Mouse (Mus musculus) midbrain, embryonic 12.5 days (tissue): ENCODE measurements around the gene Zfp661. TPM values are rescaled to one million over a fixed set of nuclear protein-coding genes. Genes with fewer than 3 reads are reported as not detected.

Source experiments
- ATAC-seq: fragments of 200-750 bp; cut with Nextera tagmentation; 2 replicates; pipeline ENCODE4 v1.8.0; 2017; ENCODE audit warnings: low read depth, moderate TSS enrichment, moderate library complexity; ENCODE audit not compliant: low FRiP score
- H3K27ac ChIP-seq: fragments of 300-500 bp; sonication (generic); replicated peaks from 2 replicates; pipeline ENCODE4 v1.5.1; 2016; ENCODE audit warnings: mild to moderate bottlenecking
- H3K27me3 ChIP-seq: fragments of 300-500 bp; sonication (generic); 2 replicates; pipeline ENCODE4 v1.6.1; 2016; ENCODE audit warnings: mild to moderate bottlenecking
- H3K36me3 ChIP-seq: fragments of 300-500 bp; sonication (generic); 2 replicates; pipeline ENCODE4 v1.6.1; 2016
- H3K4me1 ChIP-seq: fragments of 300-500 bp; sonication (generic); 2 replicates; pipeline ENCODE4 v1.6.1; 2016
- H3K4me2 ChIP-seq: fragments of 300-500 bp; sonication (generic); replicated peaks from 2 replicates; pipeline ENCODE4 v1.6.1; 2016; ENCODE audit warnings: mild to moderate bottlenecking, moderate library complexity
- H3K4me3 ChIP-seq: fragments of 300-500 bp; sonication (generic); 2 replicates; pipeline ENCODE4 v1.5.1; 2016; ENCODE audit warnings: mild to moderate bottlenecking
- H3K9ac ChIP-seq: fragments of 300-500 bp; sonication (generic); replicated peaks from 2 replicates; pipeline ENCODE4 v1.6.1; 2016; ENCODE audit warnings: mild to moderate bottlenecking, moderate library complexity
- H3K9me3 ChIP-seq: fragments of 300-500 bp; sonication (generic); 2 replicates; pipeline ENCODE4 v1.6.1; 2016; ENCODE audit warnings: mild to moderate bottlenecking
- WGBS: fragments of 180-500 bp; shearing (Covaris S2); methylation state at CpG from one replicate; pipeline ENCODE4 v1.1.7; 2016; 5-methylcytosine and 5-hydroxymethylcytosine counted together
- polyA plus RNA-seq: library from polyadenylated mRNA; unstranded; fragments of >200 nt; fragmentation: Nextera tagmentation; extraction: Ambion mirVana; gene quantifications from 2 replicates; pipeline ENCODE4 v1.2.1, GENCODE M21; 2016

The Zfp661 gene
- 9.4 TPM in 2 replicates for polyA plus RNA-seq

GRCm38 (mm10) chr2:127586694-127587513, at the start of gene Zfp661, which contains the start of gene Mrps5:
Gene Zfp661 (minus strand): TSS chr2:127587094.
Gene Mrps5 (plus strand): TSS chr2:127587222.
- 5% methylated on average over 39 of the region's 39 CpGs for WGBS
- Histone ChIP-seq H3K27ac (peak within 1 kb of the TSS; percentile 90), H3K9ac (peak within 1 kb of the TSS; percentile 77), H3K27me3 (peaks cover 4% of the 10 kb centered on the region; the same call in 1 of the 2 replicates), H3K9me3 (no peaks in the 10 kb centered on the region), H3K4me2 (peak within 1 kb of the TSS; percentile 69), H3K36me3 (peaks cover 12% of the 10 kb centered on the region), H3K4me3 (peak within 1 kb of the TSS; percentile 89), H3K4me1 (peaks cover 32% of the 10 kb centered on the region)
- peak; percentile 88 for ATAC-seq

DNA sequence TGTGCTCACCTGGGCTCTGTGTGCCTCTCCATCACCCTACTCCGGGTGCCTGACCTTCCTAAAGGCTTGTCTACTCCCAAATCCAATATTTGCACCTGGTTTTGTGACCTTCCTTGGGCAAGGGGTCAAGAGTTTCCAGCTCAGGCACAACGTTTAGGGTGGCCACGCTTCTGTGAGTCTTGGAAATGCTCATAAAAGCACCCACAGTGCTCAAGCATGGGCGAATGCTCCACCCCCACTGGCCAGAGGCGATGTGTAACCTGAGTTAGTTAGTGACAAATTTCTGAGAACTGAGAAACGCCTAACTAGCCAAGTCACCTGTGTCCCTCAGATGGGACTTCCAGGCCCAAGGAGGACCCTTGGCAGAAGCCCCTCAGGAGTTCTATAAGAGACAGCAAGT, 48.7 kb upstream of the Zfp661 start:
- no peak overlapping the region for H3K9ac ChIP-seq
- no peaks in the 10 kb centered on the region for H3K4me1 ChIP-seq
- no peaks in the 10 kb centered on the region for H3K36me3 ChIP-seq
- H3K9me3 ChIP-seq = no peaks in the 10 kb centered on the region
- whole genome bisulfite sequencing = 80% methylated on average over 6 of the region's 6 CpGs
- no peak for ATAC-seq
- H3K4me3 ChIP-seq = no peak overlapping the region
- H3K27me3 ChIP-seq = no peaks in the 10 kb centered on the region
- H3K4me2 ChIP-seq = no peak overlapping the region
- H3K27ac ChIP-seq = no peak overlapping the region

DNA sequence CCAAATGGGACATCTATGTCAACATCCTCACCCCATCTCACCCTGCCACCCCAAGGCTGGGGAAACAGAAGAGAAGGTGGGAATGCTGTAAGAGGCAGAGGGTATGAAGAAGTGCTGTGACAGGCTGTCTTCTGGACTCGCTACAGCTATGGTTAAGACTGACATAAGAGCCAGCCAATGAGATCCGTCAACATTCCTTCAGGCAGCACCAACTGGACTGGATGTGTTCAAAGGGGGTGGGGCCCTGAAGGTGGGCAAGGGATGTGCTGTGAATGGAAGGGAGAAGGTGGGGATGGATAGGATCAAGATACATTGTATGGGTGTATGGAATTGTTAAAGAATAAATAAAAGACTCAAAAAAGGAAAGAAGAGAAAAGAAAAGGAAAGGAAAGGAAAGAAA, 45.7 kb upstream of the Zfp661 start:
- no peaks in the 10 kb centered on the region for H3K36me3 ChIP-seq
- no peak overlapping the region for H3K27ac ChIP-seq
- no peak overlapping the region for H3K9ac ChIP-seq
- H3K4me2 ChIP-seq = no peak overlapping the region
- H3K27me3 ChIP-seq = no peaks in the 10 kb centered on the region
- H3K4me3 ChIP-seq = no peak overlapping the region
- H3K9me3 ChIP-seq = no peaks in the 10 kb centered on the region
- no peaks in the 10 kb centered on the region for H3K4me1 ChIP-seq
- no peak for ATAC-seq
- 63% methylated on average over 2 of the region's 2 CpGs for WGBS

DNA sequence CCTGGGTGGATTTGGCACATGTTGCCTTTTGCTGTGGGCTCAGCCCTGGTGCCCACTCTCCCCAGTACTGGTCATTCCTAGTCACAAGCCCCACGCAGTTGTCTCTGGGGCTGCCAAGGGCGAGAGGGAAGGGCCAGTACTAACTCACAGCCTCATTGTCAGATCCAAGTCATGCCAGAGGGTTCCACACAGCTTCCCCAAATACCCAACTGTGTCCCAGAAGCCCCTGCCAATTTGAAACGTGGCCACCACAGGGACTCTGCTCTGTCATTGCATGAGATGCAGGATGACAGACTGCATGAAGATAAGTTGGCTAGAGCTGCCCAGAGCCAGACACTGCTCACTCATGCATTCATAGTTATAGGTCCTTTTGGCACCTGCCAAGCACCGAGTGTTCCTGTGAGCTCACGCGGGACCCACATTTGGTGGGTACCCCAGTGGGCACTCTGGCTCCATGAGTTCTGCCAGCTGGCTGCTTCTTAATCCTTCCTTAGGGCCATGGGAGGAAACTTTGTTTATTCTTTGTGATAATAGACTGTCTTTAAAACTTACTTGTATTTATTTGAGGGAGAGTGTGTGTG, 41.2 kb upstream of the Zfp661 start:
- Histone ChIP-seq H3K4me1 (no peaks in the 10 kb centered on the region), H3K9me3 (no peaks in the 10 kb centered on the region), H3K9ac (no peak overlapping the region), H3K4me2 (no peak overlapping the region), H3K36me3 (no peaks in the 10 kb centered on the region), H3K27ac (no peak overlapping the region), H3K27me3 (no peaks in the 10 kb centered on the region), H3K4me3 (no peak overlapping the region)
- 77% methylated on average over 6 of the region's 6 CpGs for WGBS
- no peak for ATAC-seq

- Histone ChIP-seq H3K36me3 (no peaks in the 10 kb centered on the region), H3K4me2 (no peak overlapping the region), H3K9me3 (no peaks in the 10 kb centered on the region), H3K27ac (no peak overlapping the region), H3K4me3 (no peak overlapping the region), H3K4me1 (no peaks in the 10 kb centered on the region), H3K27me3 (no peaks in the 10 kb centered on the region), H3K9ac (no peak overlapping the region)
- no peak for ATAC-seq
- 58% methylated on average over 6 of the region's 6 CpGs for WGBS
These were observed 40.5 kb upstream of the Zfp661 start for GRCm38 (mm10) chr2:127627354-127627753.

DNA sequence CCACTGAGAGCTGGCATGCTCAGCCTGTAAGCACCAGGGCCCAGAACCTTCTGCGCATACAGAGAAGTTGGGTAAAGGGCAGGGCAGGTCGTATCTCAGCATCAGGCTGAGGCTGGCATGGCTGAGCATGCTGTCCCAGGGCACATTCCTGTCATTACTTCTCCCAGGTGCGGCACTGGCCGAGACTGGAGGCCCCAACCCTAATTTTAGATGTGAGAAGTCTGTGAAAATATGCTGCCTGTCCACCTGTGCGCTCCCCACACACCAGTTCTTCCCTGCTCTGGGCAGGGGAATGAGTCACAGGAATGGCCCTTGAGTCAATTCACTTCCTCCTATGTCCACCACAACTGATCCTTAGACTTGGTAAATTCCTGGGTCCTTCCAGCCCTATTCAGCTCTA, 38.8 kb upstream of the Zfp661 start:
- Histone ChIP-seq H3K36me3 (no peaks in the 10 kb centered on the region), H3K4me3 (no peak overlapping the region), H3K9ac (no peak overlapping the region), H3K27ac (no peak overlapping the region), H3K27me3 (no peaks in the 10 kb centered on the region), H3K9me3 (no peaks in the 10 kb centered on the region), H3K4me2 (no peak overlapping the region), H3K4me1 (no peaks in the 10 kb centered on the region)
- no peak for ATAC-seq
- WGBS = 78% methylated on average over 5 of the region's 5 CpGs

- Histone ChIP-seq H3K4me1 (no peaks in the 10 kb centered on the region), H3K27me3 (no peaks in the 10 kb centered on the region), H3K9ac (no peak overlapping the region), H3K27ac (no peak overlapping the region), H3K36me3 (no peaks in the 10 kb centered on the region), H3K9me3 (no peaks in the 10 kb centered on the region), H3K4me2 (no peak overlapping the region), H3K4me3 (no peak overlapping the region)
- WGBS = 87% methylated on average over 2 of the region's 2 CpGs
- ATAC-seq = no peak
These were observed 37.9 kb upstream of the Zfp661 start for GRCm38 (mm10) chr2:127624786-127625185.

GRCm38 (mm10) chr2:127622065-127622464, 35.2 kb upstream of the Zfp661 start:
- H3K27me3 ChIP-seq = no peaks in the 10 kb centered on the region
- H3K4me2 ChIP-seq = no peak overlapping the region
- no peak overlapping the region for H3K4me3 ChIP-seq
- H3K27ac ChIP-seq = no peak overlapping the region
- no peak for ATAC-seq
- H3K9ac ChIP-seq = no peak overlapping the region
- WGBS = 58% methylated on average over 3 of the region's 3 CpGs
- H3K9me3 ChIP-seq = no peaks in the 10 kb centered on the region
- no peaks in the 10 kb centered on the region for H3K4me1 ChIP-seq
- H3K36me3 ChIP-seq = no peaks in the 10 kb centered on the region

GRCm38 (mm10) chr2:127619311-127619710, 32.4 kb upstream of the Zfp661 start:
- H3K36me3 ChIP-seq = no peaks in the 10 kb centered on the region
- H3K4me3 ChIP-seq = no peak overlapping the region
- no peaks in the 10 kb centered on the region for H3K27me3 ChIP-seq
- no peaks in the 10 kb centered on the region for H3K4me1 ChIP-seq
- H3K9me3 ChIP-seq = no peaks in the 10 kb centered on the region
- no peak for ATAC-seq
- H3K27ac ChIP-seq = no peak overlapping the region
- H3K9ac ChIP-seq = no peak overlapping the region
- no peak overlapping the region for H3K4me2 ChIP-seq
- 93% methylated on average over 3 of the region's 3 CpGs for WGBS

GRCm38 (mm10) chr2:127612288-127612687, 25.4 kb upstream of the Zfp661 start:
- no peak overlapping the region for H3K4me3 ChIP-seq
- no peaks in the 10 kb centered on the region for H3K36me3 ChIP-seq
- no peak overlapping the region for H3K9ac ChIP-seq
- no peaks in the 10 kb centered on the region for H3K27me3 ChIP-seq
- ATAC-seq = no peak
- 95% methylated on average over 4 of the region's 4 CpGs for WGBS
- peaks cover 8% of the 10 kb centered on the region; the same call in 1 of the 2 replicates for H3K4me1 ChIP-seq
- H3K9me3 ChIP-seq = no peaks in the 10 kb centered on the region
- H3K4me2 ChIP-seq = no peak overlapping the region
- no peak overlapping the region for H3K27ac ChIP-seq

DNA sequence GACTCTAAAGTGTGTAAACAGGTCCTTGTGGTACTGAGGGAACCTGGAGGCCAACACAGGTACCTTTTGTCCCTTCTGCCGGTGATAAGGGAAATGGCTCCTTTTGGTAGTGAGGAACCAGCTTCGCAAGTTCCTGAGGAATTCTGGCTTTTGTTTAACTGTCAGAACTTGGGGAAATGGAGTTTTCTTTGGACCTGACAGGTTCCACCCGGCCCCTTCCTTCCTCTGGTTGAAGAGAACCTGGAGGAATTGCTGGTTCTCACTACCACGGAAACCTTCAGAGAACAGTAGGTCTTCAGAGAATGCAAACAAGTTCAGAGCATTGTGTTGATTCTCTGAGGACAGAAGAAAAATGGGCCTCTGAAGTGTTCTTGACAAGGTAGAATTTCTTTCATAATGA, 24.5 kb upstream of the Zfp661 start:
- Histone ChIP-seq H3K4me3 (no peak overlapping the region), H3K27me3 (no peaks in the 10 kb centered on the region), H3K36me3 (peaks cover 4% of the 10 kb centered on the region; the same call in 1 of the 2 replicates), H3K4me1 (peaks cover 8% of the 10 kb centered on the region; the same call in 1 of the 2 replicates), H3K9me3 (no peaks in the 10 kb centered on the region), H3K4me2 (no peak overlapping the region), H3K27ac (no peak overlapping the region), H3K9ac (no peak overlapping the region)
- ATAC-seq = no peak
- 87% methylated on average over 4 of the region's 4 CpGs for WGBS

- Histone ChIP-seq H3K4me3 (no peak overlapping the region), H3K9me3 (no peaks in the 10 kb centered on the region), H3K4me2 (no peak overlapping the region), H3K36me3 (peaks cover 27% of the 10 kb centered on the region), H3K27ac (no peak overlapping the region), H3K9ac (0 out of 2 replicates have a peak overlapping the region, but pooled peaks have one; percentile 6), H3K27me3 (no peaks in the 10 kb centered on the region), H3K4me1 (peaks cover 8% of the 10 kb centered on the region; the same call in 1 of the 2 replicates)
- ATAC-seq = no peak
- WGBS = 9% methylated on average over 5 of the region's 5 CpGs
These were observed 22.1 kb upstream of the Zfp661 start for GRCm38 (mm10) chr2:127608986-127609385.
